Mouse (Mus musculus) gastrocnemius, postnatal 36 days (tissue): Measurements from ENCODE around the gene Cbarp. TPM values are rescaled to one million over a fixed set of nuclear protein-coding genes. Genes with fewer than 3 reads are reported as not detected.
"Not testable (repeated sequence)": the region's sequence is repeated elsewhere in the genome, so short reads cannot be mapped to it uniquely, and the experiment has no call there.

Experiments
- DNase-seq, 2 experiments: peaks; one replicate each; pipeline ENCODE4 v3.0.0; 2022
- intact Hi-C: fragments of 180-260 bp; cut with DNase I; formaldehyde crosslinking; loops from one replicate; pipeline ENCODE4 v1.15.1; 2025
- total RNA-seq, 2 experiments: library from RNA; stranded (reverse); gene quantifications; 2 replicates each; pipeline ENCODE4 v1.2.3; 2021

The Cbarp gene
- total RNA-seq, 2 experiments from 2014 or later, result 1.4 to 2.1 TPM

DNA sequence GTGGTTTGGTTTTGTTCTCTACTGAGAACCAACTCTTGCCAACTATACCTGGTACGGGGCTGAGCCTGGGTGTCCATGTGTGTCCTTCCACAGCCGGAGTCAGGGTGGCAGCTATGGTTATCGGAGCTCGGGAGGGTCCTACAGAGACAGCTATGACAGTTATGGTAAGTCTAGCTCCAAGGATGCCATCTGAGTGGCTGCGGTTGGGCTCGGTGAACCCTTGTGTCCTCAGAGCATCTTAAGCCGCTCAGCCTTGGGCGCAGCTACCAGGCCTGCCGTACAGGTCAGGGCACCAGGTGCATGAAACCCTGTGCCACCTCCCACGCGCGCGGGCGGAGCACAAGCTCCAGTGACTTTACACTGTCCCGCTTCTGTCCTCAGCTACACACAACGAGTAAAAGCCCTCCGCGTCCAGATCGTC, 30.0 kb upstream of the Cbarp start:
- intact Hi-C loops, result no loop called here
- no peak for DNase-seq

DNA sequence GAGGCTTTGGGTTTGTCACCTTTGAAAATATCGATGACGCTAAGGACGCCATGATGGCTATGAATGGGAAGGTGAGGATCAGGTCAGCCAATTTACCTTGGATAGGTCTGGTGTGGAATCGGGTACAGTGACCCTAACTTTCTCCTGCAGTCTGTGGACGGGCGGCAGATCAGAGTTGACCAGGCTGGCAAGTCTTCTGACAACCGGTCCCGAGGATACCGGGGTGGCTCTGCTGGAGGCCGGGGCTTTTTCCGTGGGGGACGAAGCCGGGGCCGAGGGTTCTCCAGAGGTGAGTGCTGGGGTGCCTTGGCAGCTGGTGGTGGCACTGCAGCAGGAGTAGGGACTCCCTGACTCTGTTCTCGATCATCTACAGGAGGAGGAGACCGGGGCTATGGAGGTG, 29.4 kb upstream of the Cbarp start:
- no peak for DNase-seq
- intact Hi-C loops, result no loop called here

DNA sequence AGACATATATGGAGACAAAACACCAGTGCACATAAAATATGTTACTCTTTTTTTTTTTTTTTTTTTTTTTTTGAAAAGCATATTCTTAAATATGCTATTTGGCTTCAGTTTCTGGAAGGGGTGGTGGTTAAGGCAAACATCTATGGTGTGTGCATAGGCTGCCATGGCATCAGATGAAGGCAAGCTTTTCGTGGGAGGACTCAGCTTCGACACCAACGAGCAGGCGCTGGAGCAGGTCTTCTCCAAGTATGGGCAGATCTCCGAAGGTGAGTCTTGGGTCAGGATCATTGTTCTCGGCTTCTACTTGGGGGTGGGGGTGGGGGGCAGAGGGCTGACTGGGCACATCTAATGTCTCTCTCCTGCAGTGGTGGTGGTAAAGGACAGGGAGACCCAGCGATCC, 29.0 kb upstream of the Cbarp start:
- no peak for DNase-seq
- intact Hi-C loops, result no loop called here

DNA sequence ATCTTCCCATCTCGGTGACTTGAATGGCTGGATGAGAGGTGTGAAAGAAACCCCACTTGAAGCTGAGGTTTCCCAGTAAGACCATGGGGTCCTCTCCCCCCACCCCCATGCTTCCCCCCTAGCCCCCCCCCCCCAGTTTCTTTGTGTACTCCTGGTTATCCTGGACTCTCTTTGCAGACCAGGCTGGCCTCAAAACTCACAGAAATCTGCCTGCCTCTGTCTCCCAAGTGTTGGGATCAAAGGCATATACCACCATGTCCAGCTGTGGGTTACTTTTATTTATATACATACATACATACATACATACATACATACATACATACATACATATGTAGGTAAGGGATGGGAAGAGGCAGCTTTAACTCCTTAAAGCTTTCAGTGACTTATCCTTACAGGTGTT, 28.4 kb upstream of the Cbarp start:
- intact Hi-C loops, result no loop called here

DNA sequence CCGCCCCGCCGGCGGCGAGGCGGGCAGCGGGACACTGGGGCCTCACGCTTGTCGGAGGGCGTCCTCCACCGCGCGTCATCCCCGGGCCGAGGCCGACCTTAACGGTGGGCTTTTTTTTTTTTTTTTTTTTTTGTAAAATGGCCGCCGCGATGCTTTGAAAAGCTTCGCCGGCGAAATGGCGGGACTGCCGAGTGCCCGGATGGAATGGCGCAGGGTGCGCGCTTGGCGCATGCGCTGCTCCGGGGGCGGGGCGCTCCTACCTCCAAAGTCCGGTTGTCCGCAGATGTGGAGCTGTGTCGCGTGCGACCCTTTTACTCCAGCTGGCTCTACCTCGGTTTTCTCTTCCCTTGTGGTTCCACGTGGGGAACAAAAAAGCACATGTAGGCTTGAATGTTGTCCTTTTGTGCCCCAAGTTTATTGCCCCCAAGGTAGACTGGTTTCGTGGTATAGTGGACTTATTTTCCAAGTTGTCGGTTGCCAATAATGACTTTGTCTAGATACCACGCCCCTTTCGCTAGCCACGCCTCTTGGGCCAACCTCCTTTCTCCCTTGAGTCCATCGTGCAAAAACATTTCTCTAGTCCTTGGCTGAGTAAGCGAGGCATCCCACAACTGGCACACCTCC, 27.5 kb upstream of the Cbarp start:
- intact Hi-C loops, result no loop called here
- DNase-seq, result peak; percentile 91 to 92

More for the DNA sequence above, 28.4 kb upstream of the Cbarp start:
- DNase-seq, result no peak

DNA sequence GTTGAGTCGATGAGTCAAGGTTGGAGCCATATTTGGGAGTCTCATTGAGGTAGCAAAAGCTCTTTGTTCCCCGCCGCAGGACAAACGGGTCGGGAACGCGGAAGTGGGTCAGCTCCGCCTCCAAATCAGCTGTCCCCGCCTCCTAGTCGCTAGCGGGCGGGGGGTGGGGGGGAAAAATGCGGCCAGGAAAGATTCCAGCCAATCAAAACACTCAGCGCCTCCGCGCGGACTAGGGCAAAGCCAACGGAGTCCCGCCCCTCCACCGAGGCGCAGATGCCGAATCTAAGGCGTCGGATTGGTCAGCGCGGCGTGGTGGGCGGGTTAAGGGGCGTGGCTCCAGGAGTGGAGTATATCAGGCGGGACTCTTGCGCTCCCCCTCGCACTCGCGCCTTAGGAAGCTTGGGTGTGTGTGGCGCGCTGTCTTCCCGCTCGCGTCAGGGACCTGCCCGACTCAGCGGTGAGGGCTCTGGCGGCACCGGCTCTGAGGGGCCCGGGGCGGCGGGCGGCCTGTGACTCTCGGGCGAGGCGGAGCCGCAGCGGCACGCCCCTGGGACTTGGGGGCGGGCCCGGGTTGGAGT, 26.9 kb upstream of the Cbarp start:
- peak; percentile 99 for DNase-seq
- intact Hi-C loops, result no loop called here

DNA sequence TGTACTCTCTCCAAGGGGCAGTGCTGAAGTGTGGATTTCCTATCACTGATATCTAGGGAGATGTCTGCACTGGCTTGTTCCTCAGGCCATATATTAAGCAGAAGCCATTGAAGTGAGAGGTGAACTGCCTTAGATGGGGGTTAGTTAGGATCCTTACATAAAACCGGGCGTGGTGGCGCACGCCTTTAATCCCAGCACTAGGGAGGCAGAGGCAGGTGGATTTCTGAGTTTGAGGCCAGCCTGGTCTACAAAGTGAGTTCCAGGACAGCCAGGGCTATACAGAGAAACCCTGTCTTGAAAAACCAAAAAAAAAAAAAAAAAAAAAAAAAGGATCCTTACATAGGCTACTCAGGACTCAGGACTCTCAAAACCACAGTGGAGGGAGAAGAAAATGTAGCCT, 25.5 kb upstream of the Cbarp start:
- DNase-seq, intact Hi-C loops: not testable (repeated sequence)

DNA sequence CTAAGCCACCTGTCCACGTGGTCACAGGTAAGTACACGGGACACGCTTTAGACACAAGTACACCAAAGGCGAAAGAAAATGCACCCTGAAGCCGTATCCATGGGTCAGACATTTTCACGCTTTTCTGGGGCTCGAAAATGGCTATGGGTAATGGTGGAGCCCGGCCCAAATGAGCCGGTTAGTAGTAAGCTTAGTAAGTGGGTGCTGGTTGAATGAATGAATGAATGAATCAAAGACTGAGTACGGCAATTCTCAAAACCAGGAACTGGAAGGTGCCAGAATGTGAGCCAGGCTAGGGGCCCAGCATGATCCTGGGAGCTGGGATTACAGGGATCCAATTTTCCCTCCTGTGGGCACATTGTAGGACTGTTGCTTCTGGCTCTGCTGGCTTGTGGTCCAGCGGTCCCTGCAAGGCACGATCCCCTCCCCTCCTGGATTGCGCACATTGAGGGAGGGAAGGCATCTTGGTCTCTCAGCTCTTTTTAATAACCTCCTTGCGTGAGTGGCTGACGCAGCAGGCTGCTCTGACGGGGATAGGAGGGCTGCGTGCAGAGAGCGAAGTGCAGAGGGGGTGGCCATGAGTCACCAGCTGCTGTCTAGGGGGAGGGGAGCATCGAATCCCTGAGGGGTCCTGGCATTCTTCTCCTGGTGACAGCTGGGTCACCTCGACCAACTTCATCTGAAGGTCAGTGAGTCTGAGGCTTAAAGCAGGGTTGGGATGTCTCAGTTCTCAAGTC, 24.9 kb upstream of the Cbarp start, which contains the start of gene Cirbp:
Gene Cirbp (plus strand): TSS at position 594 of the 737 bp plus-strand sequence.
- intact Hi-C loops, result loop anchor here (1.0 kb wide), 1 partner anchor 20 kb away; no protein-coding TSS in a partner anchor
- no peak for DNase-seq

DNA sequence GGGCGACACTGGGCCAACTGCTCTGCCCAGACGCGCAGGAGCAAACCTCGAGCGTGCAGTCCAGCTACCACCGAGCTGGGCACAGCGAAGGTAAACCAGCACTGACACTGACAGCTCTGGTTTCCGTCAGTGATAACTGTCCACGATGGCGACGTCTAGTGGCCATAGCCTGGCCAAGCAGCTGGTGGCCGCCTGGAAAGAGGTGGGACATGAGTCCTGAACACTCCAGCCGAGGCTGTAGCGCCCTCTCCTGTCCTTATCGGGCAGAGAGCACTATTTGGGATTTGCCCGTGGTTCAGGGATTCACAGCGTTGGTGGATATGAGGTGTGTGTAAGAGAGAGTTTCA, 24.3 kb upstream of the Cbarp start:
- peak; percentile 96 for DNase-seq
- intact Hi-C loops, result loop anchor here (1.0 kb wide), 1 partner anchor 20 kb away; no protein-coding TSS in a partner anchor

DNA sequence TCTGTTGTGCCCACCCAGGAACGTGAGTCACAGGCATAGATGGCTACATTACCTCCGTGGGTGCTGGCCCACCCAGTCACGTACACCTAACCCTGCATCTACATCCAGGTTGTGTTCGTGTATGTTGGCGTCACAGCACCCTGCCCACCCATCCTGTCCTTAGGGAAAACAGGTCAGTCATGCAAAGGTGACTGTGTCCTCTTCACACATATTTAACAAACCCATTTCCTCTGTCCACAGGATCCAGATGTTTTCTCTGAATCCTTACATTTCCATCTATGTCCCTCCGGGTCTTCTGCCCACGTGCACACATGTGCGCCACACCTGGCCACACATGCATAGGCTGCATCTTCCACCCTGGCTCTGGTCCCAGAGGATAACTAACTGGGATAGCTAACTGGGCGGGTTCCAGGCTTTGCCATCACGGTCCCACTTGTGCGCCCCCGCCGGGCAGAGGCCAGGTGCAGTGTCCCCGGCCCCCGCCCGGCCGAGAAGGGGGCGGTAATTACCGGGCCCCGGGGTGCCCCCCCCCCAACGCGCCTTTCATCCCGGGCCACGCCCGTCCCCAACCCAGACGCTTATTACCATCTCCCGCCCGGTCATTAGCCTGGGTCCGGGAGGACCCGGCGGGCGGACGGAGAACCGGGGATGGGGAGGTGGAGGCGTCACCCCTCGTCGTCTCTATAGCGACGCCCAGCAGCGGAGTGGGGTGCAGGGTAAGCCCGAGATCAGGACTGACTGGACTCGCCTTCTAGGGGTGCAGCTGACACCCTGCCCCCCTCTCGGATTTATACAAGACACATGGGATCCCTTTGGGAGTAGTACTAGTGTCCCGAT, 23.7 kb upstream of the Cbarp start:
- no peak for DNase-seq
- intact Hi-C loops, result no loop called here

DNA sequence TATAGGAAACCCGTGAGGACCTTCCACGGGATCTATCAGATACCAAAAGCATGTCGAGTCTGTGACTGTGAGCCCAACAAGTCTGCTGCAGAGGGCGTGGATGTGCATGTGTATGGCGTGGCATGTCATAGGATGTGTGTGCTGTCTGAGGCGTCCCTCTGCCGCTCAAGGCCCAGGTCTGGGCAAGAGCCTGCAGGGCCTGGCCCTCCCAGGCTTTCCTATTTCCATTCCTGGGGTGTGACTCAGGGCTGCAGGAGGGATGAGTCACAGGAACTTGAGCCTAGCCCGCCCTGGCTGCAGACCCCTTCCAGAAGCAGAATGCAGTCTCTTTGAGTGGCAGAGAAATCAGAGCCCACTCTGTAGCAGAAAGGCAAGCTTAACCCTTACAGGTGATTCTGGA, 23.1 kb upstream of the Cbarp start:
- DNase-seq, result peak in 1 of 2 experiments; percentile 38
- intact Hi-C loops, result no loop called here

DNA sequence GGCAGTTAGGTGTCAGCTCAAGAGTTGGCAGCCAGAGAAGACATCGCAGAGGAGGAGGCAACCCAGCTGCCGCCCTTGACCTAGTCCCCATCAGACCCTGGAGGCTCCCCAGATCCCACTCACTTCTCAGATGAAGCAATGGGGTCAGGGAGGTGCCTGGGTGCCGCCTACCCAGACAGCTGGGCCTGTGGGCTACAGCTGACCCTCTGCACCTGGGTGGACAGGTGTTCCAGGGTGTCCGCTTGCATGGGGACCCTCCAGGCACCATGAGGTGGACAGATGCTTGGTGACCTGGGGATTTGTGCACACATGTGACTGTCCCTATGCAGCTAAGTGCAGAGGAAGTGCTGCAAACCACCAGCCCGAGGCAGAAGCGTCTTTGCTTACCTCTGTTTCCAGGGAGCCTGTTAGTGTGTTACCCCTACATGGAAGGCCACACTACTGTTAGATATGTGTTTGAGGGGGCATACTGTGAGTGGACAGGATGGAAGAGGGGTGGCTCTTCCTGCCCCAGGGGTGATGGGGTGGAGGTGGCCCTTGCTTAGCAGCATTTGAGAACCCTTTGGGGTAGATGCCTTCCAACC, 22.2 kb upstream of the Cbarp start:
- intact Hi-C loops, result no loop called here

DNA sequence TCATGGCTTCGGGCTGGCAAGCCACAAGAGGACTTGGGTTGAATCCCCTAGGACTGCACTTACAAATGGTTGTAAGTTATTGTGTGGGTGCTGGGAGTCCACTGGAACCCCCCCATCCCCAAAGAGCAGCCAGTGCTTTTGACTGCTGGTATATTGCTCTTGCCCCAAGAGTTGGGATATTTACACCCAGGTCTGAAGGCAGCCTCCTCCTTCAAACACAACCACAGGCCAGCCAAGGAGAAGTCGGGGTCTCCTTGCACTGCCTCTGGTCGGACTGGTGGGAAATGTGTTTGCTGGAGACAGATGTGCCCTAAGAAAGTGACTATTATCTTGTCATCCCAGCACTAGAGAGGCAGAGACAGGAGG, 21.6 kb upstream of the Cbarp start:
- DNase-seq, result no peak
- intact Hi-C loops, result no loop called here

More for the DNA sequence above, 22.2 kb upstream of the Cbarp start:
- DNase-seq, result no peak

DNA sequence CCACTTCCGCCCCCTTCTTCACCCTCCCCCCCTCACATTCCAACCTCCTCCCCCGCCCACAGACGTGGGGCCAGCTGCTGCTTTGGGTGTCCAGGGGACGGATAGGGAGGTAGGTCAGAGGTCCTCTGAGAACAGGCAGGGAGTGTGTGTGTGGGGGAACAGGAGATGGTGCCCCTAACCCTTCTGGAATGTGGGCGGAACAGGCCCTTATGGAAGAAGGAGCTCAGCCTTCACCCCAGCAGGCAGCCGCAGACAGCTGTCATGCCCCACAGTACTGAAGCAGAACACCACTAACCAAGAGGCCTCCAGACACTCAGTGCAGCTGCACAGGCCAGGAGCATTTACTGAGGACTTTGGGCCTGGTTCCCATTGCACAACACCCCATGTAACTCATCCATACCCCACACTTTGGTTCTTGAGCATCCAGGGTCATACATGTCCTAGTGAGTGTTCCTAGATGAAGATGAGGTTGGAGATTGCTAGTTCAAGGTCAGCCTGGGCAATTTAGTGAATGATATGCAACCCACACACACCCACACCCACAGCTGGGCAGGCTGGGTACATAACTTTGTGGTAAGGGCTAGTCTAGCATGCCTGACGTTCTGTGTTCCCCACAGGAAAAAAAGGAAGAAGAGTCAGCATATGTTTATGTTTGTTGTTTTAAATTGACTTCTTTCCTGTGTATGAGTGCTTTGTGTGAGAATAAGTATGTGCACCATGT, 21.0 kb upstream of the Cbarp start:
- DNase-seq, result no peak
- intact Hi-C loops, result no loop called here

DNA sequence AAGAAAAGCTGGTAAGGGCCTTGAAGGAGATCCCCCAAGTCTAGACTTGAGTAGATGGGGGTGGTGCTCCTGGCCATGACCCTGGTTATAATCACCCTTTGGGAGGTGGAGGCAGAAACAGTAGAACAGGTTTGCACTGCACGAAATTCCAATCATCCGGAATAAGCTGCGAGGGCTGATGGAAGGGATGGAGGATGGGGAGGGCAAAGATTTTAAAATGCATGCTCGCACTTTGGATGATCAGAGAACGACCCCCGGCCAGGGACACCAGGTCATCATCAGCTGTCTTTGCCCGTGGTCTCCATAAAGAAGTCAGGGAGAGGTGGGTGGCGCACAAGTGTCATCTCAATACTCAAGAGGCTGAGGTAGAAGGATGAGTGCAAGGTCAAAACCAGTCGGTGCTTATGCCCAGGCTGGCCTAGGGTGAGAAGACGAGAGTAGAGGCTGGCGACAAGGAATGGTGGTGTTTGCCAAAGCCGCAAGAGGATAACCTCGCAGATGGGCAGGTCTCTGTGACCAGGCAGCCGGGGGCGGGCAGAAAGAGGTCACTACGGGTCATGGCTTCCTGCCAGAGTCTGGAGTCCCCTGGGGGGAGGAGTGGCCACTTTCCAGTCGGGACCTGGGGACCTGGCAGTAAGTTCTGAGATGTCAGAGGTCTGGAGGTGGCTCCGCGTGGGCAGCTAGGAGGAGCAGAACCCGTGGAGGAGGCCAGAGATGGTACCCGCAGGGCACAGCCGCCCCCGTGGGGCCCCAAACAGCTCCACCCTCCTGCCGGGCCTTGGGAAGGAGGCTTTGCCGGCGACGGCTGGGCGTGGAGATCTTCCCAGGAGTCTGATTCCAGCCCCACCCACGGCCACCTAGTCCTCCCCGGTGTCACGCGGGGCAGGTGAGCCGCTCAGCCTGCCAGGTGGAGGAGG, 20.1 kb upstream of the Cbarp start:
- intact Hi-C loops, result no loop called here
- DNase-seq, result peak; percentile 80 to 91

DNA sequence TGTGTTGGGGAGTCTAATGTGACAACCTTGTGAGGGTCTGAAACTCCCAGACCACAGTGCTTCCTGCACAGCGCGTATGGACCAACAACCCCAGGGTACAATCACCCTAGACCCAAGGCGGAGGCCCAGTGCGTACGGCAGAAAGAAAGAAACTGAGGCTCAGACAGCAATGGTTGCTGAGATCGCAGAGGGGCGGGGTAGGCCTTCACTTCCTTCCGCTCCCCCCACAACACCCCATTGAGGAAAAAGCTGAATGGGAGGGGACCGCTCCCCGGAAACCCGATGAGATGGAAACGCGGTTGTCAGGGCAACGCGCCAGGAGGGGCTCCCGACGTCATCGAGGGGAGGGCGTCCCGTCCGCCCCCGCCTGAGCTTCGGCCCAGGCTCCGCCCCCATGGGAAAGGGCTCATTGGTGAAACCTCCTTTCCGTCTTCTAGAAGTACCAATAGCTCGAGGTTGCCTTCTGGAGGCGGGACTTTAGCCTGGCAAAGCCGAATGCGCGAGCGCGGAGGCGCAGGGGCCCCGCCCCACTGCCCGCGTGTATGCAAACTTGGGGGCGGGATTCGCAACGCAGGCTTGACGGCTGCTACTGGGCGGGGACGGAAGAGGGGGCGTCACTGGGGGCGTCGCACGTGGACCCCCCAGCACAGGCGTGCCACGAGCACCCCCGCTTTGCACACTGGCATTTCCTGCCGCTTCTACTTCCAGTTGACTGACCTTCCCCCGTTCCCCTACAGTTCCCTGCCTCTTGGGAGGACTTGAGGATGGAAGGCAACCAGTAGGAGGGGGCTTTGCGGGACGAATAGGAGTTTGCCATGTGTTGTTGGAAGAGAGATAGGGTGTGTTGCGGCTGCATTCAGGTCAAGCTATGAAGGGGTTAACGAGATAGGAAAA, 19.2 kb upstream of the Cbarp start:
- peak; percentile 97 to 98 for DNase-seq
- intact Hi-C loops, result no loop called here

DNA sequence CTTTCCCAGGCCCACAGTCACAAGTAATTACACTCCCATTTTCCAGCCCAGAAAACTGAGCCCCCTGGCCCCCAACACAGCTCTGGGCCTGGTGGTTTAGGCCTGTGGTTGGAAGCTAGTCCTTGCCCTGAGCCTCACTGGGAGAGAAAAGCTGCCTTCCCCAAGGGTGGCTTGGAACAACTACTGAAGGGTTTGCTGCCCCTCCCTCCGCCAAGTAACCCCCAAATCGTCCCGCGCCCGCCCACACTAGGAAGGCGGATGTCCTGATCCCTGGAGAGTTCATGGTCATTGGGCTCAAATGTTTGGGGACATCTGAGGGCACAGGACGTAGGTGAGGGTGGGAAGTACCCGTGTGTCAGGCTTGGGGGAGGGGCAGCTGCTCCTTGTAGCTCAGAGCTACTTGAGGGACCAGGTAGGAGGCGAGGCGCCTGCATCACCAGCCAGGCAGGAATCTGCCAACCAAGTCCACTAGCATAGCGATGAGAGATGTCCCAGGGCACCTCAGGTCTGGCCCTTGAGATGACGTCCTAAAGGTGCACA, 18.5 kb upstream of the Cbarp start:
- DNase-seq, result no peak
- intact Hi-C loops, result no loop called here
